Mouse (Mus musculus): Measurements from ENCODE around the gene Adora1. TPM values are rescaled to one million over a fixed set of nuclear protein-coding genes. Genes with fewer than 3 reads are reported as not detected.
A peak's percentile ranks its signal among the peaks of the same experiment; 100 is the strongest.

The Adora1 gene
- total and polyA plus RNA-seq, 2 experiments: 3.2 to 17.0 TPM

DNA sequence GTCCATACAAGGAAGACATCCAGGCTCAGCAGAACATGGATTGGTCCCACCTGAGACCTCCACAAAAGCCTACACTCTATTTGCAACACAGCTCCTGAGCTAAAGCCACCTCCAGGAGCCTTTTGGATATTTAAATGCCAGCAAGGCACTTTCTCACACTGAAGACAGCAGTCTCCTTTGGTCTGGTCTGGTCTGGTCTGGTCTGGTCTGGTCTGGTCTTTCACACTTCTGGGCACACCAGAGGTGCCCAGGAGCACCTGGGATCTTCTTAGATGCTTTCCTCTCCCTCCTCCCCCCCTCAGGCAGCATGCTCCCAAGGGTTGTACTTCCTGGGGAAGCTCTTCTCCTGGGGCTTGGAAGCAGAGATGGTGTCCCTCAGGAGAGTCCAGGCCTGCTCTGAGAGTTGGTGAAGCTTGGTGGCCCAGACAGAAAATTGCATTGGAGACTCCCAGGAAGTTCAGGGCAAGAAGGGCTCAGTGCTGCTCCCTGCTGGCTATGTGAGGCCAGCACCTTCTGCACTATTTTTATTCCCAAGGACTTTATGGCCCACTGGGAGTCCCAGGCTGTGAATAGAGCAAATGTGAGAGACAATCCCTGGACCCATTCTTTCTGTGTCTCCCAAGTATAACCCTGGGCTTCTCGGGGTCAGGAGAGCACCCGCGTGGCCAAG is 33.3 kb downstream of the Adora1 start:
- Histone ChIP-seq H3K4me3 (ENCODE audit: insufficient read depth, low read depth, low read length) (no peak overlapping the region), H3K27me3 (ENCODE audit: control insufficient read depth, insufficient read depth, low read length) (no peaks in the 10 kb centered on the region), H3K27ac (replicated peaks; ENCODE audit: insufficient read depth, low read depth, low read length) (no peak overlapping the region), H3K36me3 (ENCODE audit: control insufficient read depth, insufficient read depth, low read length) (no peaks in the 10 kb centered on the region), H3K9ac (ENCODE audit: low read depth, low read length) (no peak overlapping the region), H3K79me2 (ENCODE audit: control insufficient read depth, insufficient read depth, low read length) (no peaks in the 10 kb centered on the region), H3K4me1 (ENCODE audit: control insufficient read depth, insufficient read depth, low read length) (no peaks in the 10 kb centered on the region; the same call in 1 of the 2 replicates)
- 57% methylated on average over 3 of the region's 3 CpGs for WGBS
- peak; percentile 14 for DNase-seq (ENCODE audit: extremely low read depth, low read depth, low spot score)
- TF ChIP-seq CTCF (IDR thresholded peaks at IDR 0.05; ENCODE audit: low read depth, low read length) (peak; percentile 85), POLR2A (IDR thresholded peaks at IDR 0.05; ENCODE audit: extremely low read depth, insufficient read depth, low read length) (no peak)

DNA sequence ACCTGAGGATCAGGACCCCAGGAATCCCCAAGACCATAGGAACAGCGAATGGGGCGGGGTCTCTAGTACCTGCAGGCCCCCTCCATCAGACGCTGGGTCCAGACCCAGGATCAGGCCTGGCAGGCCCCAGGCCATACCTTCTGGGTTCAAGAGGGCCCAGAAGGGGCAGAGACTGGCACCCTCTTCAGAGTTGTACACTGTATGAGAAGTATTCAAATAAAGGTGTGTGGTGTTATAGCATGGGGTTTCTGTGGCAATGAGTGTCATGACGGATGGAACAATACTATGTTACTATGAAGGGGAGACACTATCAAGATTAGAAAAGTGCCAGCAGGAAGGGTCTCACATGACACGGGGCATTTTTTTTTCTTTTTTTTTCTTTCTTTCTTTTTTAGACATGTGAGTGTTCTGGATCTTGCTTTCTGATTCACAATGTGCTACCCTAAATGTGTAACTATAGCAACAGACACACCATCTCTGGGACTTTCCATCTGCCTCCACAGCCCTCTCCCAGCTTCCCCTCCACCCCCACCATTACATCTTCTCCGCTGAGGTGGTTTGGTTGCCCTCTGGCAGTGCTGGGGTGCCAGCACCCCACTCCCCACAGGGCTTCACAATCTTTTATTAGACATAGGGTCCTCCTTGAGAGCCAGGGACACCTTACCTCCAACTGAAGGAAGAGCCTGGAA is 34.1 kb downstream of the Adora1 start:
- WGBS: 89% methylated on average over 6 of the region's 6 CpGs
- Histone ChIP-seq H3K4me1 (ENCODE audit: control insufficient read depth, insufficient read depth, low read length) (no peaks in the 10 kb centered on the region; the same call in 1 of the 2 replicates), H3K9ac (ENCODE audit: low read depth, low read length) (no peak overlapping the region), H3K27ac (replicated peaks; ENCODE audit: insufficient read depth, low read depth, low read length) (no peak overlapping the region), H3K27me3 (ENCODE audit: control insufficient read depth, insufficient read depth, low read length) (no peaks in the 10 kb centered on the region), H3K36me3 (ENCODE audit: control insufficient read depth, insufficient read depth, low read length) (no peaks in the 10 kb centered on the region), H3K79me2 (ENCODE audit: control insufficient read depth, insufficient read depth, low read length) (no peaks in the 10 kb centered on the region), H3K4me3 (ENCODE audit: insufficient read depth, low read depth, low read length) (no peak overlapping the region)
- TF ChIP-seq POLR2A (IDR thresholded peaks at IDR 0.05; ENCODE audit: extremely low read depth, insufficient read depth, low read length): no peak
- no peak for TF ChIP-seq CTCF (IDR thresholded peaks at IDR 0.05; ENCODE audit: low read depth, low read length)
- no peak for DNase-seq (ENCODE audit: extremely low read depth, low read depth, low spot score)

DNA sequence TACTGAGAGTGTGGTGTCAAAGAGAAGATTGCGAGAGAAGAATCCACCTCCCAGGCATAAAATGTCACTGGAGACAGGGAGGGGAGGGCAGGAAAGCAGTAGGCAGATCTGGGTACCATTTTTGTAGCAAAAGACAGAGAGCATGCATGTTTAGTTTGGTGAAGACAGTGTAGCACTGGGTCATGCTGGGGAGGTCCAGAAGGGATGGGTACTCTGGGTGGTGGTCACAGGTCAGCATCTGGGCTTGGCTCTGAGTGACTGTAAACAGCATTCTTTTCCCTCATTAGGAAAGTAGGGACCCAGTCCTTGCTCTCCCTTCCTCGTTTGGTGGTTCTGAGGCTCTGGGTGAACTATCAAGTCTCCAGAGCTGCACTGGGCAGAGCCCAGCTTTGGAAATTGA is 34.8 kb downstream of the Adora1 start:
- H3K9ac ChIP-seq (ENCODE audit: low read depth, low read length): no peak overlapping the region
- 72% methylated on average over 2 of the region's 2 CpGs for WGBS
- H3K4me1 ChIP-seq (ENCODE audit: control insufficient read depth, insufficient read depth, low read length): no peaks in the 10 kb centered on the region
- no peak overlapping the region for H3K4me3 ChIP-seq (ENCODE audit: insufficient read depth, low read depth, low read length)
- H3K36me3 ChIP-seq (ENCODE audit: control insufficient read depth, insufficient read depth, low read length): no peaks in the 10 kb centered on the region
- no peak for DNase-seq (ENCODE audit: extremely low read depth, low read depth, low spot score)
- no peaks in the 10 kb centered on the region for H3K79me2 ChIP-seq (ENCODE audit: control insufficient read depth, insufficient read depth, low read length)
- no peak overlapping the region for H3K27ac ChIP-seq (replicated peaks; ENCODE audit: insufficient read depth, low read depth, low read length)
- no peak for TF ChIP-seq CTCF (IDR thresholded peaks at IDR 0.05; ENCODE audit: low read depth, low read length)
- TF ChIP-seq POLR2A (IDR thresholded peaks at IDR 0.05; ENCODE audit: extremely low read depth, insufficient read depth, low read length): no peak
- H3K27me3 ChIP-seq (ENCODE audit: control insufficient read depth, insufficient read depth, low read length): no peaks in the 10 kb centered on the region

DNA sequence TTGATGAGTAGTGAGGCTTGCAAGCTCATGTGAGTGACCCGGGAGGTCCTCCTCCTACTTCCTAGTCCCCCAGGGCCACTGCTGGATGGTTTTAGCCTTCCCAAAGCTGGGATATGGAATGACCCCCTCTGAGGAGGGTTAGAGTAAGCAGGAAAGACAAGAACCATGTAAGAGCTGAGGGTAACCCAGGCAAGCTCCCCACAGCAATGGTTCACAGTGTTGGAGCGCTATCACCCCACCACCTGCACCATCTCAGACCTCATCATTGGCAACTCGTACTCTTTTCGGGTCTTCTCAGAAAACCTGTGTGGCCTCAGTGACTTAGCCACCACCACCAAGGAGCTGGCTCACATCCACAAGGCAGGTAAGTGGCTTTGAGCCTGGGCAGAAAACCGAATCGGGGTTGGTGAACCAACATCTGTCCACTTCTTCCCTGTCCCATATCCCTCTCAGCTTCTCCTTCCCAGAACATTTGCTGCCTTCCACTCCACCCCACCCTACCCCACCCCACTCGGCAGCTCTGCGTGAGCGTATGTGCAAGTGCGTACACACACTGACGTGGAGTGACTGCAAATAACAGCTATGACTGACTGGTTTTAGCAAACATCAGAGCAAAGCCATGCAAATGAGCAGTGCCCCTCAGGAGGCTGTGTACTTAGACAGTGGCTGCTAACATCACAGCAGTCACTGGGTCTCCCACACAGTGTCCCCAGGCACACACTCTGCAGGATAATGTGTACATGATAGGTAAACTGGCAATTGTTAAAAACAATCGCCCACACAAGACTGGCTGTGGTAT is 36.8 kb downstream of the Adora1 start:
- no peak for DNase-seq (ENCODE audit: extremely low read depth, low read depth, low spot score)

DNA sequence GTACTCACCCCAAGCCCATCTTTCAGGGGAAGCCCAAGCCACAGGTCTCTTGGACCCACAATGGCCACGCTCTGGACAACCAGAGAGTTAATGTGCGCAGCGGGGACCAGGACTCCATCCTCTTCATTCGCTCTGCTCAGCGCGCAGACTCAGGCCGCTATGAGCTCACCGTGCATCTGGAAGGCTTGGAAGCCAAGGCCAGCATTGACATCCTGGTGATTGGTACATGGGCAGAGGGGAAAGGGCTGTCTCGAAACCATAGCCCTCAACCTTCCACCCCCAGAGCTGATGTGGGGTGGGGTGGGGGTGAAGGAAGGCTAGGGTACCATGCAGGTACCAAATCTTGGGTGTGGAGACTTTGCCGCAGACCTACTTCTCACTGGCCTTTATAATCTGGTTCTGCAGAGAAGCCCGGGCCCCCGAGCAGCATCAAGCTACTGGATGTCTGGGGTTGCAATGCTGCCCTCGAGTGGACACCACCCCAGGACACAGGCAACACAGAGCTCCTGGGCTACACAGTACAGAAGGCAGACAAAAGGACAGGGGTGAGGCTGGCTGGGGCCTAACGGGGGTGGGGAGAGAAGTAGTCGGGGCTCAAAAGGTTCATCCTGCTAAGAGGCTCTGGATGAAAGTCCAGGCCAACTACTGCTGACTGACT is 37.8 kb downstream of the Adora1 start:
- H3K36me3 ChIP-seq (ENCODE audit: control insufficient read depth, insufficient read depth, low read length): no peaks in the 10 kb centered on the region
- H3K79me2 ChIP-seq (ENCODE audit: control insufficient read depth, insufficient read depth, low read length): no peaks in the 10 kb centered on the region
- no peak overlapping the region for H3K9ac ChIP-seq (ENCODE audit: low read depth, low read length)
- no peaks in the 10 kb centered on the region for H3K27me3 ChIP-seq (ENCODE audit: control insufficient read depth, insufficient read depth, low read length)
- no peak for DNase-seq (ENCODE audit: extremely low read depth, low read depth, low spot score)
- H3K27ac ChIP-seq (replicated peaks; ENCODE audit: insufficient read depth, low read depth, low read length): no peak overlapping the region
- WGBS: 83% methylated on average over 15 of the region's 15 CpGs
- H3K4me1 ChIP-seq (ENCODE audit: control insufficient read depth, insufficient read depth, low read length): no peaks in the 10 kb centered on the region
- TF ChIP-seq CTCF (IDR thresholded peaks at IDR 0.05; ENCODE audit: low read depth, low read length) (peak; percentile 2; the same call in 1 of the 2 replicates), POLR2A (IDR thresholded peaks at IDR 0.05; ENCODE audit: extremely low read depth, insufficient read depth, low read length) (no peak)
- no peak overlapping the region for H3K4me3 ChIP-seq (ENCODE audit: insufficient read depth, low read depth, low read length)

More for the DNA sequence above, 36.8 kb downstream of the Adora1 start:
- H3K4me1 ChIP-seq (ENCODE audit: control insufficient read depth, insufficient read depth, low read length): no peaks in the 10 kb centered on the region
- H3K27ac ChIP-seq (replicated peaks; ENCODE audit: insufficient read depth, low read depth, low read length): no peak overlapping the region
- H3K9ac ChIP-seq (ENCODE audit: low read depth, low read length): no peak overlapping the region
- H3K79me2 ChIP-seq (ENCODE audit: control insufficient read depth, insufficient read depth, low read length): no peaks in the 10 kb centered on the region
- no peaks in the 10 kb centered on the region for H3K36me3 ChIP-seq (ENCODE audit: control insufficient read depth, insufficient read depth, low read length)
- no peak for TF ChIP-seq POLR2A (IDR thresholded peaks at IDR 0.05; ENCODE audit: extremely low read depth, insufficient read depth, low read length)
- TF ChIP-seq CTCF (IDR thresholded peaks at IDR 0.05; ENCODE audit: low read depth, low read length): no peak
- H3K27me3 ChIP-seq (ENCODE audit: control insufficient read depth, insufficient read depth, low read length): no peaks in the 10 kb centered on the region
- WGBS: 53% methylated on average over 12 of the region's 12 CpGs
- H3K4me3 ChIP-seq (ENCODE audit: insufficient read depth, low read depth, low read length): no peak overlapping the region

Measured in liver, adult 2 months (tissue).